Mouse (Mus musculus): Measurements from ENCODE around the gene Ggn.

GRCm38 (mm10) chr7:29137429-29137828 is 32.6 kb upstream of the Ggn start:
- no peak for TF ChIP-seq CTCF (IDR thresholded peaks at IDR 0.05; ENCODE audit: extremely low read depth, insufficient read depth, insufficient read length, insufficient replicate concordance)
- no peak for TF ChIP-seq POLR2A (IDR thresholded peaks at IDR 0.05; ENCODE audit: low read depth, low read length)

Measured in spleen, adult 2 months (tissue).